Mouse (Mus musculus) liver, embryonic 14.5 days (tissue): ENCODE results near the gene Psg18.

Source experiments
- CTCF ChIP-seq: IDR thresholded peaks from 2 replicates; pipeline ENCODE4 v1.5.1; 2016; ENCODE audit warnings: antibody characterized with exemption, low read depth, control low read depth
- EP300 ChIP-seq: IDR thresholded peaks from 2 replicates; pipeline ENCODE4 v1.6.1; 2016; ENCODE audit warnings: antibody characterized with exemption, low read depth

DNA sequence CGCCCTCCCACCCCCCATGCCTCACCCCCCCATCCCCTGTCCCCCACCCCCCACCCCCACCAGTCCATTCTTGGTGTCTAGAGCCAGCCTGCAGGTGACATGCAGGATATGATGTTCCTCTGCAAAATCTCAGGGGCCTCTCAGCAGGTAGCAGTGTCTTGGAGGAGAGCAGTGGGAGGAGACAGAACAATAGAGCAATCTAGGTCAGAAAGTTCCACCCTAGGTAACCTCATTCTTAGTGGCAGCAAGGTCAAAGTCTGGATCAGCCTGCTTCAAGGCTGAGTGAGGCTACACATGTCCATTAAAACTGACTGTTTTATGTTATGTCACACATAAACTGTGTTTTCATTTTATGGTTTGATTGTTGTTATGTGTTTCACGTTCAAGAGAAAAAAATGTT lies 23.5 kb upstream of the Psg18 start:
- TF ChIP-seq CTCF, result no peak
- no peak for TF ChIP-seq EP300
